Mouse (Mus musculus) adrenal gland, postnatal 4 days (tissue): Measurements from ENCODE around the gene Cd3g. TPM values are rescaled to one million over a fixed set of nuclear protein-coding genes. Genes with fewer than 3 reads are reported as not detected.
A peak's percentile ranks its signal among the peaks of the same experiment; 100 is the strongest.
"Not testable (repeated sequence)": the region's sequence is repeated elsewhere in the genome, so short reads cannot be mapped to it uniquely, and the experiment has no call there.

Experiments used
- DNase-seq, 2 experiments: peaks; one replicate each; pipeline ENCODE4 v3.0.0; 2021 to 2022; ENCODE audit warnings: low spot score in 2 of 2, mixed read lengths in 2 of 2
- total RNA-seq, 2 experiments: library from RNA; stranded (reverse); gene quantifications; 2 replicates each; pipeline ENCODE4 v1.2.3; 2021

Cd3g gene
- total RNA-seq, 2 experiments from 2014 or later = 0.76 TPM; not detected in 1

DNA sequence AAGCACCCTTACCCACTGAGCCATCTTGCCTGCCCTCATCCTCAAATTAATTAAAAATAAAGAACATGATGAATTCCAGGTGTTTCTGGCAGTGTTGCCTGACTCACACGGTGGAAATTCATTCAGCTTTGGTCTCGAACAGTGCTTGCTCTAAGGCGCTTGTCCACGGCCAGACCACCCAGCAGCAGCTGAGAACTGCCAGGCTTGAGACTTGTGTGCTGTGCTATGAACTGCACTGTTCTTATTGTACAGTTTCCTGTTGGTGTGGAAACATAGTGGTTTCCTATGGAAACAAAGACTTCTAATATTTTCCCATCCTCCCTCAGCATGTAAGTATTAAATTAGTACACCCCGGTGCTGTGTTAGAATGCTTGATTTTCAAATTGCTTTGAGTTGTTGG lies 6.7 kb upstream of the Cd3g start:
- no peak for DNase-seq

GRCm38 (mm10) chr9:44986242-44986781 lies 6.1 kb upstream of the Cd3g start:
- DNase-seq = no peak

GRCm38 (mm10) chr9:44985721-44986161 lies 5.5 kb upstream of the Cd3g start:
- no peak for DNase-seq

- DNase-seq = no peak
Observed at GRCm38 (mm10) chr9:44983001-44983400, 2.8 kb upstream of the Cd3g start.

- DNase-seq = no peak
Observed at GRCm38 (mm10) chr9:44982531-44982930, 2.3 kb upstream of the Cd3g start.

DNA sequence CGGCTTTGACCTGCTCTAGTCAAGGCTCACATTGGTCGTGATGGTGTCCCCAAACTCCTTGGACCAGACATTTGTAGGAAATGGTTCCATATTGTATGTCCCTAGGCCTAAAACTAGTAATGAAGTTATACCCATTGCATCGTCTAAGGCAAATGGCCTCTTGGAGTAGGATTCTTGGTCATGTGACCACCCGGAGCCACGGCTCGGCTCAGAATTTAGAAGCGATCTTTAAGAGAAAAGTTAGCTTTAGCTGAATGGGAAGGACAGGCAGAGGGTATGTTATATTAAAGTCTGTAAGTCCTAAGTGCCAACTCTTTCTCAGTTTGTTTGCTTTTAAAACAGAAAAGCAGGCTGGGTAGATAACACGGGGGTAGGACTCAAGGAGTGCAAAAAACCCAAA lies 1.9 kb upstream of the Cd3g start:
- DNase-seq = no peak

DNA sequence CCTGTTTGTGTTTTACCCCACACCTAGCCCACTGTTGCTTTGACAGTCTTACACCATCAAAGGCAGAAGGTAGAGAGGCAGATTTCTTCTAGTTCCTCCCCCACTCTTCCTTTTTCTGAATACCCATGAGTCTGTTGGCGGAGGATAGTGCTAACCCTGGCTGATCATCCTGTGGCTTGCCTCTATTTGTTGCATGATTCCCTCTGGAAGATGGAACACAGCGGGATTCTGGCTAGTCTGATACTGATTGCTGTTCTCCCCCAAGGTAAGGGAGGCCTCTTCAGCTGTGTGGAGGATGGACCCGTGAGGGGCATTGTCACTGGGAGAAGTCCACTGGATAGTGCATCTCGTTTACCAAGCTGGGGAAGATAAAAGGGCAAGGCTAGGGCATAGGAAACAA lies 1.4 kb upstream of the Cd3g start, which contains the start of gene Cd3d:
Cd3d (plus strand) TSS at position 111 of the 400 bp plus-strand sequence.
- no peak for DNase-seq

DNA sequence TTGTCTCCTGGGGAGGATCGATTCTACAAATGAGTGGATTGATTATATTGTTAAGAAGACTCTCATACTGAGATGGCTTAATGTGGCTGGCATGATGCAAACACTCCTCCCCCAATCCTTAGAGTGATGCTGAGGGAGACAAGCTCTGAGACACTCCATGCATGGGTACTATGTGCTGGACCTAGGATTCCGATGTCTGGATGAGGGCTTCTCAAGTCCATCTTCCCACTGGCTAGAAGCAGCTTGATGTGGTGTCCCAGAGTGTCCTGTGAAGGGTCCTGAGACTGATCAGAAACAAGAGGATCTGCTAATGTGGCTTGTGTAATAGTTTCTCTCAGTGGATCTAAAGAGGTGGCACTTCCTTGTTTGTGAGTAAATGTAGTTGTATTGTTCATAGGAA lies 873 bp upstream of the Cd3g start:
- DNase-seq = no peak

DNA sequence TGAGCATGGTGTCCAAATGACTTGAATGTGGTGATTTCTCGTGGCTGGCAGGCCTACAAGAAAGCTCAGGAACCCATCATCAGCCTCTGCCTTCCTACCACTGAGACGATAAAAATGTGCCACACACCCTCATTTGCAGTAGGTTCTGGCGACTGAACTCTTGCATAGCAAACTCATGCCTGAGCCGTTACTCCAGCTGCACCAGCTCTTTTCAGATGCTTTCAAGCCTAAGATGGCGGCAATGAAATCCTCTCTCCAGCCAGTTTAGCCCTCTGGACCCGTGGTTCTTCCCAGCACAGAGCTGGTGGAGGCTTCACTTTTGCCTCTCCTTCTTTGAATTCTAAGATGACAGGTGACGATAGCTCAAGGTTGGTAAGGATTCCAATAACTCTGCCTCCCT lies 425 bp downstream of the Cd3g start:
- no peak for DNase-seq

DNA sequence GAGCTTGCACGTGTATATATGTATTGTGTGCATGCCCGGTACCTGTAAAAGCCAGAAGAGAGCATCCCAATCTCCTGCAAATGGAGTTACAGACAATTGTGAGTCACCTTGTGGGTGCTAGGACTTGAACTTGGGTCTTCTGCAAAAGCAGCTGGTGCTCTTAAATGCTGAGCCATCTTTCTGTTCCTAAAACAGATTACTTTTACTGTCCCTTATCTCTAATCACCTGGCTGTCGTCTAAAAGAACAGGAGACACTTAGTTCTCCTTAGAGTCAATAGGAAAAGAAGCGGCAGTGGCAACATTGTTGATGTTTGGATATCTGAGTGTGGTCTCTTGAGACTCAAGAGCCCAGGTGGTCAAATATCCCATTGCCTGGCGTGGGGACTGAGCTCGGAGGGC lies 2.4 kb downstream of the Cd3g start:
- no peak for DNase-seq

DNA sequence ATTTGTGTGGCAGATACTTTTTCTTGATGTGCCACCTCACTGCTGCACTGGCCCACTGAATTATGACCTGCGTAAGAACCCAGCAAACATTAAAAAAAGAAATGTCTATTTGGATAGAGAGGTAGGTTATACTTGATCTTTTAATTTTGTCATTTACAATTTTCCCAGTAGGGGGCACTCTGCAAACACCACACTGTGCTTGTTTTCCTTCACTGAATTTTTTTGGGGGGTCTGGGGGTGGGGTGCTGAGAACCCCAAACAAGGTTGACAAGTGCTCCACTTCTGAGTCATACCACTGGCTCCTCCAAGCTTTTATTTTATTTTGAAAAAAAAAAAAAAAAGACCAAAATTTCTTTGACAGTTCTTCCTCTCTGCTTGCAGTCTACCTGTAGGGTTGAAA lies 10.8 kb downstream of the Cd3g start:
- no peak for DNase-seq

GRCm38 (mm10) chr9:44967763-44968162 lies 12.5 kb downstream of the Cd3g start:
- not testable (repeated sequence) for DNase-seq

GRCm38 (mm10) chr9:44966815-44967242 lies 13.4 kb downstream of the Cd3g start:
- peak; percentile 24 to 53 for DNase-seq

GRCm38 (mm10) chr9:44965833-44966466 lies 14.3 kb downstream of the Cd3g start:
- DNase-seq = no peak

GRCm38 (mm10) chr9:44965126-44965832 lies 15.0 kb downstream of the Cd3g start, which contains the start of gene Ube4a:
Gene Ube4a, minus strand, starts transcription at chr9:44965600.
- DNase-seq = peak; percentile 96 to 98

- no peak for DNase-seq
Observed at GRCm38 (mm10) chr9:44954432-44954831, 25.8 kb downstream of the Cd3g start.

- DNase-seq = no peak
Observed at GRCm38 (mm10) chr9:44947836-44948235, 32.4 kb downstream of the Cd3g start.

DNA sequence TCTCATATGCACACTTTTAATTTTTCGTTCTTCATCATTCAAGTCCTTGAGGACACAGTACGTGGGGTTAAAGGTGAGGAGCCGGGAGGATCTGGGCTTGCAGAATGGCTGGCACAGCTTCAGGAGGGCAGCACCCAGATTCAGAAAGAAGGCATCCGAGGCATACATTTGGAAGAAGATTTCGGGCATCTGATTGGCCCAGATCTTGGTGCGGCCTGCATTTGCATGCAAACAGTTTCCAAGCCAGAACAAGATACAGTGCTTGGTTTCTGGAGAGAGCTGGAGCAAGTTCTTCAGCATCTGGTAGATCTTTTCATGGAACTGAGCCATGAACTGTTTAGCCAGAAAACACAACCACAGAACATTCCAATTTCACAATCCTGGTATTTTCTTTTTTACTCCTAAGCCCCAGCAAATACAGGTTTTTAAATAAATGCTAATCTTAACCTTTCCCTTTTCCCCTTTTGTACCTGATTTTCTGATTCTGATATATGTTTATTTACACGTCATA lies 34.0 kb downstream of the Cd3g start:
- no peak for DNase-seq

GRCm38 (mm10) chr9:44942421-44942820 lies 37.8 kb downstream of the Cd3g start:
- no peak for DNase-seq

DNA sequence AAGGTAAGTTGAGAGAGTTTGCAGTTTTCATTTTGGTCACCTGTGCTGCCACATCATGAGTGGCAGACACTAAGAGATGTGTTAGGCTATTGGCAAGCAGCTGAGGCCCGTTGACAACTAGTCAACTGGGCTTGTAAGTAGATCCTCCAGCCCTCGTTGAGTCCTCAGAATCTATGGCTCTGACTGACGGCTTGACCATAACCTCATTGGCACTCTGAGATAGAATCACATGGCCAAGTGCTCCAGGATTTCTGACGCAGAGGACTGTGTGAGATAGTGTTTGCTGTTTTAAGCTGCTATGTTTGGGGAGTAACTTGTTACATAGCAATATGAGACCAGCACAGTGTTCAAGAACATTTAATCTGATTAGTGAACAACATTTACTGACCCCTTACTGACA lies 38.5 kb downstream of the Cd3g start:
- no peak for DNase-seq

DNA sequence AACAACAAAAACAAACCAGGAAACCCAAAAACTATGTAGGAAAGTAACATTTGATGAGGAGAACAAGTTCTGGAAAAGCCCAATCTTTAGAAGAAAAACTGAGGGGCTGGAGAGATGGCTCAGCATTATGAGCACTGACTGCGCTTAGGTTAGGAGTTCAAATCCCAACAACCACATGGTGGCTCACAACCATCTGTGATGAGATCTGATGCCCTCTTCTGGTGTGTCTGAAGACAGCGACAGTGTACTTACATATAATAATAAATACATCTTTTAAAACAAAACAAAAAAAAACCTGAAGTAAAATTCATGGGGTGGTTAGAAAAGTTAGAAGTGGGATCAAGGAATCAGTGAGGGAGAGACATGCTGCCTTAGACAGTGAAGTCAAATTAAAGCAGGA lies 58.7 kb downstream of the Cd3g start:
- no peak for DNase-seq

DNA sequence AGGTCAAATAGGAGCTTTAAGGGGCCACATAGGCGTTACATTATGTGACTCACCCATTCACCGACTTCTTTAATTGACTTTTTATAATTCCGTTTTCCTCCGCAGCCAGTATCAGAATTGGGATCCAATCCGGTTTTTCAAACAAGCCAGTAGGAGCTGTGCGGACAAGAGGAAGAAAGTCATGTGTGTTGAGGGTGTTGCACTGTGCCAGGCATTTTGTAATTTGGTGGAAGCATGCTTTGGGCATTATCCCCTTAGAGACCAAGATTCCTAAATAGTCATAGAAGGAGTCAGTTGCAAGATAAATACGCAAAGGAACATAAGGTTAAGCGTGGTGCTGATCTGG lies 59.1 kb downstream of the Cd3g start:
- no peak for DNase-seq
